Mouse (Mus musculus) 416B (cell line): Measurements from ENCODE around the gene Prelid3b.

Experiments
- DNase-seq: peaks from one replicate; pipeline ENCODE4 v3.0.0; 2011; ENCODE audit warnings: low read depth

Gene Prelid3b

GRCm38 (mm10) chr2:174426856-174427255 is 46.0 kb downstream of the Prelid3b start:
- DNase-seq = no peak

DNA sequence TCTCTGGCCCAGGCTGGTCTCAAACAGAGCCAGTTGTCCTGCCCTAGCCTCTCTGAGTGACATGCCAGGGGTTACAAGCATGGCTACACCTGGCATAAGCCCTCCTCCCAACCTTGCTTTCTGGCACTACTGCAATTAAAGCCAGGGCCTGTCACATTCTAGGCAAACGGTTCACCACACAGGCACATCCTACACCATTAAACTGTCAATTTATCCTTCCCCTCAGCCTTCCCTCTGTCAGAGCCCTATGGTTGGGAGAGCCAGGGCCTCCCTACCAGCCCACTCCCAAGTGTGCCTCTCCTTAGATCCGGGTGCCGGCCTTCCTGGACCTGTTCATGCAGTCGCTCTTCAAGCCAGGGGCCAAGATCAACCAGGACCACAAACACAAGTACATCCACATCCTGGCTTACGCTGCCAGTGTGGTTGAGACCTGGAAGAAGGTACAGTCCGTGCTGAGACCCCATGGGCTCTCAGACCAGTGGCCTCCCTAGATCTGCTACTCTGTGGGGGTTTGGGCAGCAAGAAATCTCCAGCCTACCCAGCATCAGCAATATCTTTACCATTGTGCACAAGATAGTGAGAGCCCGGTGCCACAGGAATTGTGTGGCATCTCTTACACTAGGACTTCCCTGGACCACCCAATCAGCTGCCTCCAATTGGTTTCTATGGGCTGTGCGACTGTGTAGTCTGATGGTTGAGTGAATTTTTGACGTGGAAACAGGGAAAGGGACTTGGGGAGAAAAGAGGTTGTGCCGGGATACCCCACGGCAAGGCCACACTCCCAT is 48.4 kb downstream of the Prelid3b start:
- DNase-seq = no peak

DNA sequence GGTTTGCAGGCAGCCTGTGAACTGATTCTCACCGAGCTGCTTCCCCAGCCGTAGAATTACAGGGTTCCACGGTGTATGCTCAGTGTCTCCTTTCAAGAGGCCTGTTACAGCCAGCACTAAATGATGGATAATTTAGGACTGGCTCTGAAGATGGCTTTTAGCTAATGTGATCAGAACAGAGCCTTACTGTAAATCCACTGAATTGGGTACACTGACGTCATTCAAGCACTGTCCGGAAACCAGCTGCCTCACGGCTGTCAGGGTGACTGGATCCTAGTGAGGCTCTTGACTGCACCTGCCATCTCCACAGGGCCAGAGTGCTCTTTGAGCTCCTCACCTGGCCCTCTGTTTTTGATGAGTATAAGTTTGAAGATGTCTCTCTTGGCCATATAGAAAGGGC is 51.8 kb downstream of the Prelid3b start:
- DNase-seq = no peak

DNA sequence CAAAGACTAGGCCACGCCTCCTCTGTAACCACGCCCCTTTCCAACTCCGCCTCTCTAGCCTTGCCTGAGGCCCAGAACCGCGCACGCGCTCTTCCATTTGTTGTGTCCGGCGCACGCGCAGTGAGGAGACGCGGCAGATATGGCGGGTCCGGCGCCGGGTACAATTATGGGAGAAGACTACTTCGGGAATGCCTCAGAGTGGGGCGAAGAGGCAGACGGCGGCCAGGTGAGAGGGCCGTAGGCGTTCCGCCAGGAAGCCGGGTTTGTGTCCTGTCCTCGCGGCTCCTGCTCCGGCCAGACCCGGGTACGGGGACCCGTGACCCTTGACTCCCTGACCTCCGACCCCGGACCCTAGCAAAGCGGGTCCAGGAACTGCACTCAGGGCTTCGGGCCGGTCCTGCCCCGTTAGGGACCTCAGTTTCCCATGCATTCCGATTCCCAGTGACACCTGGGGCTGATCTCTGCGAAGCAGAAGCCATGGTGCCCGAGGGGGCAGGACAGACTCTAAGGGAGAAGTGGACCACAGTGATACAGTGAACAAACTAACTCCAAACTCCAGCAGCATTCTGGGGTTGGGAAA is 57.1 kb downstream of the Prelid3b start, which contains the start of gene Nelfcd:
Nelfcd (plus strand) TSS at position 74 of the 580 bp plus-strand sequence.
- peak; percentile 95 for DNase-seq
